Mouse (Mus musculus) kidney, embryonic 14.5 days (tissue): ENCODE measurements at regions not wholly inside any gene's neighbourhood (a gene's known extent, or its start where the extent isn't known, plus 50 kb on each side); places are given as distances from the start of the nearest gene placed in this dataset.

Experiments
- ATAC-seq: fragments of 200-750 bp; cut with Nextera tagmentation; 2 replicates; pipeline ENCODE4 v1.8.0; 2017; ENCODE audit warnings: moderate number of reproducible peaks, mild to moderate bottlenecking, moderate TSS enrichment, moderate library complexity; ENCODE audit not compliant: low FRiP score, low TSS enrichment
- H3K27ac ChIP-seq: fragments of 300-500 bp; sonication (generic); 2 replicates; pipeline ENCODE4 v1.5.1; 2014; ENCODE audit warnings: low read depth, mild to moderate bottlenecking, low read length, moderate library complexity, mixed read lengths
- H3K27me3 ChIP-seq: fragments of 300-500 bp; sonication (generic); 2 replicates; pipeline ENCODE4 v1.6.1; 2014; ENCODE audit warnings: mild to moderate bottlenecking, low read length; ENCODE audit not compliant: control insufficient read depth, insufficient read depth
- H3K36me3 ChIP-seq: fragments of 300-500 bp; sonication (generic); 2 replicates; pipeline ENCODE4 v1.6.1; 2014; ENCODE audit warnings: low read length, mixed read lengths; ENCODE audit not compliant: control insufficient read depth, insufficient read depth
- H3K4me1 ChIP-seq: fragments of 300-500 bp; sonication (generic); 2 replicates; pipeline ENCODE4 v1.6.1; 2014; ENCODE audit warnings: low read length, mixed read lengths; ENCODE audit not compliant: control insufficient read depth, insufficient read depth
- H3K4me2 ChIP-seq: fragments of 300-500 bp; sonication (generic); replicated peaks from 2 replicates; pipeline ENCODE4 v1.6.1; 2014; ENCODE audit warnings: low read depth, mild to moderate bottlenecking, low read length
- H3K4me3 ChIP-seq: fragments of 300-500 bp; sonication (generic); 2 replicates; pipeline ENCODE4 v1.5.1; 2014; ENCODE audit warnings: mild to moderate bottlenecking, low read length
- H3K9ac ChIP-seq: fragments of 300-500 bp; sonication (generic); 2 replicates; pipeline ENCODE4 v1.6.1; 2014; ENCODE audit warnings: low read depth, mild to moderate bottlenecking, low read length, moderate library complexity
- H3K9me3 ChIP-seq: fragments of 300-500 bp; sonication (generic); 2 replicates; pipeline ENCODE4 v1.6.1; 2016; ENCODE audit warnings: low read length; ENCODE audit not compliant: control insufficient read depth
- WGBS: fragments of 180-500 bp; shearing (Covaris S2); extraction: QIAGEN DNeasy Blood & Tissue Kit; methylation state at CpG from one replicate; pipeline ENCODE4 v1.1.7; 2014; 5-methylcytosine and 5-hydroxymethylcytosine counted together

DNA sequence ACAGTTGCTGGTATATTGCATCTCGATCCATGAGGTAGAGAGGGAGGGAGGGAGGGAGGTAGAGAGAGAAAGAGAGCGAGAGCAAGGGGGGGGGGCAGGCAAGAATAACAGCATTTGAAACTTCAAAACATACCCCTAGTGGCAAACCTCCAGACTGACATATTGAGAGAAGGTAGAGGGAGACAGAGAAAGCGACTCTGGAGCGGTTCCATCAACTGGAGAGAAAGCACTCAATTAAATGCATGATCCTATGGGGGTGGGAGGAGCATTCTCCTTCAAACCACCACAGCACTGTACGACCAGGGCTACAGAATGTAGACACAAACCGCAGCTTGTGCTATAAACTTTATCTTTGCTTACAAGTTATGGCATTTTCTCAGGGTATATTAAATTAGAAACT is 345.7 kb upstream of the Klf12 start:
- no peaks in the 10 kb centered on the region for H3K36me3 ChIP-seq
- no peak overlapping the region for H3K9ac ChIP-seq
- no peaks in the 10 kb centered on the region for H3K27me3 ChIP-seq
- no peak overlapping the region for H3K4me2 ChIP-seq
- 66% methylated on average over 6 of the region's 6 CpGs for whole genome bisulfite sequencing
- H3K4me1 ChIP-seq = no peaks in the 10 kb centered on the region
- H3K9me3 ChIP-seq = no peaks in the 10 kb centered on the region
- no peak overlapping the region for H3K27ac ChIP-seq
- H3K4me3 ChIP-seq = no peak overlapping the region
- no peak for ATAC-seq

DNA sequence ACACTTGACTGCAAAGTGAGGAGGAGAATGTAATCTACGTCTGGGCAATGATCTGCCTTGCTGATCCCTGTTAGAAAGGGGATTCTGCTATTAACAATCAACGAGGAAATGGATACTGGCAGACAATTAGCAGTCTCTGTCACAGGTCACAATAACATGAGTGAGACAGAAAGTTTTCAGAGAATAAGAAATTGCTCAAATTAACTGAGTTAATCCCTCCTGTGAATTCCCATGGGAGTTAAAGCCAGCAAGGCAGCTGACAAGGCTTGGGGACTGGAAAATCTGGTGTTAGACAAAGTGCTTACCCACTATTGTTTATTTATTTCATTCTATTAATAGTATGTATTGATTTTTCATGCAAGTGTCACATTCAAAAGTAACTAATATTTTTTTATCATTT is 343.0 kb upstream of the Klf12 start:
- no peak overlapping the region for H3K27ac ChIP-seq
- H3K9ac ChIP-seq = no peak overlapping the region
- WGBS = 41% methylated on average over 2 of the region's 2 CpGs
- no peaks in the 10 kb centered on the region for H3K27me3 ChIP-seq
- no peaks in the 10 kb centered on the region for H3K4me1 ChIP-seq
- ATAC-seq = no peak
- H3K36me3 ChIP-seq = no peaks in the 10 kb centered on the region
- H3K4me2 ChIP-seq = no peak overlapping the region
- H3K9me3 ChIP-seq = no peaks in the 10 kb centered on the region
- H3K4me3 ChIP-seq = no peak overlapping the region

DNA sequence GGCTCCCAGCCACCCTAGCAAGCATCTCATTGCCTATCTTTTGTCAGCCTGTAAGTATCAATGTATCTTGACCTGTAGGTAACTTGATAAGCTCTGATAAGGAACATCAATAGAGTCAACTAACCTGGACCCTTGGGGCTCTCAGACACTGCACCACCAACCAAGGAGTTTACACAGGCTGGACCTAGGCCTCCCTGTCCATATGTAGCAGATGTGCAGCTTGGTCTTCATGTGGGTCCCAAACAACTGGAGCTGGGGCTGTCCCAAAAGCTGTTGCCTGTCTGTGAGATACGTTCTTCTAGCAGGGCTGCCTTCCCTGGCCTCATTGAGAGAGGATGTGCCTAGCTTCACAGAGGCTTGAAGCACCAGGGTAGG is 335.2 kb upstream of the Klf12 start:
- Histone ChIP-seq H3K4me3 (no peak overlapping the region), H3K9me3 (no peaks in the 10 kb centered on the region), H3K4me1 (0 out of 2 replicates have a peak, but pooled peaks cover 4% of the 10 kb centered on the region), H3K9ac (no peak overlapping the region), H3K27ac (no peak overlapping the region), H3K27me3 (no peaks in the 10 kb centered on the region), H3K4me2 (no peak overlapping the region), H3K36me3 (no peaks in the 10 kb centered on the region)
- no peak for ATAC-seq
- 63% methylated on average over 1 of the region's 1 CpGs for WGBS

DNA sequence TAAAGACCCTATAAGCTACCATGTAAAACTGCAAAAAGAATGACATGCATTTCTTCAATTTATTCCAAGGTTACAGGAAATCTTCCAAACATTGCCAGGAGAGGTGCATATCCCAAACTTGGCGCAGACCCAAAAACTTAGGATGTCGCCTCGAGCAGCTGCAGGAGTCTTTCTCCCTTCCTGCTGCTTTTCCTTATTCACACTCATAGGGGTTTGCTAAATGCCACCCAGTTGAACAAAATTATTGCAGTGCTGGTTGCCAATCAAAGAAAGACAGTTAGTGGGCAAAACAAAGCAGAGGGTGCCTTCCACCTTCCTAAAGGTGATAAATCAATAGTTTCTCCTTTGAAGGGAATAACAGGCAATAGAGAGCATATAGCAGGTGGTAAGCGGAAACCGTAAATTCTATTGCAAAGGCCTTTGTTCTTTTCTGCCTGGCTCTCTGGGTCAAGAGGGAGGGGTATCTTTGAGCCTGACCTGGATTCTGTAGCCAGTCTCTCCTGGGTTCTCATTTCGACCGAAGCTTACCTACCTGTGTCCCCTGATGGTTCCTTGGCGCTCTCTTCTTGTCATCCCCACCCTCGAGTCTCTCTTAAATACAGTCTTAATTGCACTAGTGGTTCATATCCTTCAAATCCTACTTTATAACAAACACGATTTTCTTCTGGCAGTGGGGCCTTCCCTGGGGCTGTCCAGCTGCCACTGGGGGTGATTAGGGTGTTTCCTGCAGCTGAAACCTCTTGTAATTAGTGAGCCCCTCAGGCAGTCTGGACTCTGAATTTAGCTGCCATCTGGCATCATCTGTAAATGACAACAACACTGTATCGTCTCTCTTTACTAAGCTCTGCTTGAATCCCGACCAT is 334.5 kb upstream of the Klf12 start:
- H3K27ac ChIP-seq = no peak overlapping the region
- no peak overlapping the region for H3K4me3 ChIP-seq
- no peaks in the 10 kb centered on the region for H3K27me3 ChIP-seq
- no peaks in the 10 kb centered on the region for H3K36me3 ChIP-seq
- H3K9me3 ChIP-seq = no peaks in the 10 kb centered on the region
- H3K4me2 ChIP-seq = no peak overlapping the region
- H3K9ac ChIP-seq = no peak overlapping the region
- 44% methylated on average over 12 of the region's 12 CpGs for WGBS
- 0 out of 2 replicates have a peak, but pooled peaks cover 4% of the 10 kb centered on the region for H3K4me1 ChIP-seq
- no peak for ATAC-seq

DNA sequence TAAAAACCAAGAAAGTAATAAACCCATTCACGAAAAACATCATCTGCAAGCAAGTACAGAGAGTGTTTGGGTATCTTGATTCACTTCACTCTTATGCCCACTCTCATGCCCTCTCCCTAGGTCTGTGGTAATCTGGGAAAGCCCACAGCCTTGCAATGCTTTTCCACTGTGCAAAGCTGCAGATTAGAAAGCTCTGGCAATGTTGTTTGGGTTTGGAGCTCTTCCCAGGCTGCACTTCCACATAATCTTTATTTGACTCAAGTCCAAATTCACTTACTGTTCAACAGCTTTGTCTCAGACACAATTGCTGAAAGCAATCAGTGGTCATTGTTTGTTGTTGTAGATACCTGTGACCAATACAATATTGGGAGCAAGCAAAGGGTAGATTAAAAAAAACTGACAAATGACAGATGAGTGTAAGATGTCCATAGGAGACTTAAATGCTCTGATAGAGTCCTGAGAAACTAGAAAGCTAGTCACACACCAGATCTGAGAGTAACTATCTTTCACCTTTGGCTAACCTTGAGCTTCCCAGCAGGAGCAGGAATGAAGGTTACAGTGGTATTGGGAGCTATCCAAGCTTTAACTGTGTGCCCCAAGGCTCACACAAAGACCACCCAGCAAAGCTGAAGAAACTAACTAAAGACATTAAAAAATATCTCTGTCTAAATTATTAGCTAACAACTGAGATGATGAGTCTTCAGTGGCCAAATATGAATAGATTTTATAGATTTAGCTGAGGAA is 325.7 kb upstream of the Klf12 start:
- 100% methylated on average over 1 of the region's 1 CpGs for WGBS
- no peaks in the 10 kb centered on the region for H3K9me3 ChIP-seq
- no peaks in the 10 kb centered on the region for H3K4me1 ChIP-seq
- H3K36me3 ChIP-seq = no peaks in the 10 kb centered on the region
- no peak for ATAC-seq
- no peaks in the 10 kb centered on the region for H3K27me3 ChIP-seq
- no peak overlapping the region for H3K4me3 ChIP-seq
- H3K4me2 ChIP-seq = no peak overlapping the region
- H3K27ac ChIP-seq = no peak overlapping the region
- no peak overlapping the region for H3K9ac ChIP-seq

DNA sequence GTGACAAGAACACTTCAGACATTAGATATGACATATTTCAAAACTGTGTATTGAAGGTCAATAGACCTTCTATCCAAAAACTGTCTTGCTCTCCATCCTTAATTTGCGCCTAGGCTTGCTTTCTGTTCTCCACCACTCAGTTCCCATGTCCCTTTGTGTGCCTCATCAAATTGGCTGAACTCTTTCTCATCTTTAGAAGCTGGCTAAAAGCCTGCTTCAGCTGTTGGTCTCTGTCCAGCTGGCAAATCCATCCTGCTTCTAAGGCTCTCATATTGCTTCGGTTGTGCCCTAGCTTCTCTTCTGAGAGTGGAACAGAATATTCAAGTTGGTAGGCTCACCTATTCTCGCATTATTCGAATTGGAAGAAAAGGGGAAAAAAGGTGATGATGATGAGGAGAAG is 322.6 kb upstream of the Klf12 start:
- H3K27ac ChIP-seq = no peak overlapping the region
- ATAC-seq = no peak
- H3K4me1 ChIP-seq = no peaks in the 10 kb centered on the region
- H3K4me2 ChIP-seq = no peak overlapping the region
- WGBS = 85% methylated on average over 4 of the region's 4 CpGs
- no peaks in the 10 kb centered on the region for H3K36me3 ChIP-seq
- H3K9me3 ChIP-seq = no peaks in the 10 kb centered on the region
- H3K9ac ChIP-seq = no peak overlapping the region
- H3K4me3 ChIP-seq = no peak overlapping the region
- no peaks in the 10 kb centered on the region for H3K27me3 ChIP-seq

DNA sequence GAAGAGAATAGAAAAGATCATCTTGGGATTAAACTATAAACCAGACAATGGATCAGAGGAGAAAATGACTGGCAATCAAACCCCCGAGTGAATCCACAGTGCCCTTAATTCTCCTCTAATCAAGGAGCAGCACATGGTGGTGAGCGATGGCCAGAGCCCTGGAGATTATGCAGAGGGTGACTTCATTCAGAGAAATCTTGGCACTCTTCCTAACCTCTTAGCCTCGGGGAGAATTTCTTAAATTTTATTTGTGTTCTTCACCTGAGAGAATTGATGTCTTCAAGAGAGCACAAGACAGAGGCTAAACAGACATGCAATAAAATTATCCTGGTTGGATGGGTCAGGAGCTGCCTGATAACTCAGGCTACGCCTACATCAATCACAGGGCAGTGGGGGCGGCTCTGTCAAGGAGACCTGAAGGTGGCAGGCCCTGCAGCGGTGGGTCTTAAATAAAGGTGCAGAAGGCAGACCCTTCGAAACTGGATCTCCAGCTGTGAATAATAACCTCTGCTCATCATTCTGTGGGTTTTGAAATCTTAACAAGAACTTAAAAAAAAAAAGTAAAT is 316.5 kb upstream of the Klf12 start:
- H3K27ac ChIP-seq = no peak overlapping the region
- WGBS = 30% methylated on average over 7 of the region's 7 CpGs
- no peak overlapping the region for H3K4me3 ChIP-seq

DNA sequence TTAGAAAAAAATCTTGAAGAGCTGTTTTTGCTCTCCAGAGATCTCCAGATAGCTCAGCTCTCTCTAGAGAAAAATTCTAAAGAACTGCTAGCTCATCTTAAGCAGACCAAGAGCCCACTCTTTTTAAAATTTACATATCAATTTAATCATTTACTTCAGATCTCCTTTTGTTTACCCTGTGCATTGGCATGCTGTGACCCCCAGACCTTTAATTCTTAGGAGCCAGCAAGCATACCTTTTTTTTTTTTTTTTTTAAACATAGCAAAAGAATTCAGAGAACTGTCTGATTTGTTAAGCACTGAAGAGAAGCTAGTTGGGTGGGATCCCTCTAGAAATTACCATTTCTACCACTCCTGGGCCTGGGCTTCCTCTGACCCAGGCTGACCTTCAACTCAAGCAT is 285.5 kb upstream of the Klf12 start:
- Histone ChIP-seq H3K27me3 (no peaks in the 10 kb centered on the region), H3K27ac (no peak overlapping the region), H3K9me3 (no peaks in the 10 kb centered on the region), H3K4me1 (no peaks in the 10 kb centered on the region), H3K4me3 (no peak overlapping the region), H3K9ac (no peak overlapping the region), H3K36me3 (no peaks in the 10 kb centered on the region), H3K4me2 (no peak overlapping the region)
- no peak for ATAC-seq

More for the DNA sequence above, 316.5 kb upstream of the Klf12 start:
- H3K9ac ChIP-seq = no peak overlapping the region
- H3K9me3 ChIP-seq = no peaks in the 10 kb centered on the region
- H3K4me1 ChIP-seq = no peaks in the 10 kb centered on the region
- no peaks in the 10 kb centered on the region for H3K27me3 ChIP-seq
- ATAC-seq = no peak
- H3K36me3 ChIP-seq = no peaks in the 10 kb centered on the region
- H3K4me2 ChIP-seq = no peak overlapping the region

DNA sequence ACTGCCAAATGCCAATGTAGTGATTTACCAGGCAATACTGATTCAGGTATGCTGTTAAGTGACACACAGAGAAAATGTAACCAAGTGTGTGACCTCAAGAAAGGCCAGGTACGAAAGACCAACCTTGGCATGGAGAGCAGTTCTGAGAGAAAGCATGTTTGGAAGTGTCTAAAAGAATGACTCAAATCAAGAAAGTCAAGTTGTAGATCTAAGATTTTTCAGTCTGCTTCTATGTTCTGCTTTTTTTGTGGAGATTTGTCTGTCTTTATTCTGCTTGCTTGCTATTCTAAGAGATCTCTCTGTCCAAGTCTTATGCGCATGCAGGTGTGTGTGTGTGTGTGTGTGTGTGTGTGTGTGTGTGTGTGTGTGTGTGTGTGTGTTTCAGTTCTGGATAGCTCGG is 277.4 kb upstream of the Klf12 start:
- no peak overlapping the region for H3K4me3 ChIP-seq
- H3K9me3 ChIP-seq = no peaks in the 10 kb centered on the region
- ATAC-seq = no peak
- no peak overlapping the region for H3K27ac ChIP-seq
- H3K27me3 ChIP-seq = no peaks in the 10 kb centered on the region
- no peak overlapping the region for H3K9ac ChIP-seq
- H3K36me3 ChIP-seq = no peaks in the 10 kb centered on the region
- WGBS = 87% methylated on average over 3 of the region's 3 CpGs
- H3K4me1 ChIP-seq = no peaks in the 10 kb centered on the region
- no peak overlapping the region for H3K4me2 ChIP-seq
